Mouse (Mus musculus) layer of hippocampus, adult 8-10 months (tissue): ENCODE data around the gene Ubash3b. TPM values are rescaled to one million over a fixed set of nuclear protein-coding genes. Genes with fewer than 3 reads are reported as not detected.

Experiments
- DNase-seq, 2 experiments: peaks; one replicate each; pipeline ENCODE4 v3.0.0; 2022; ENCODE audit warnings: low spot score in 2 of 2
- total RNA-seq, 4 experiments: library from RNA; stranded (reverse); gene quantifications; 2 replicates each; pipeline ENCODE4 v1.2.4; 2022

The Ubash3b gene
- total RNA-seq, 4 experiments from 2014 or later, result 26.1 to 30.8 (median 29.7) TPM

GRCm38 (mm10) chr9:41168206-41168605 is 6.7 kb upstream of the Ubash3b start:
- DNase-seq, result no peak

DNA sequence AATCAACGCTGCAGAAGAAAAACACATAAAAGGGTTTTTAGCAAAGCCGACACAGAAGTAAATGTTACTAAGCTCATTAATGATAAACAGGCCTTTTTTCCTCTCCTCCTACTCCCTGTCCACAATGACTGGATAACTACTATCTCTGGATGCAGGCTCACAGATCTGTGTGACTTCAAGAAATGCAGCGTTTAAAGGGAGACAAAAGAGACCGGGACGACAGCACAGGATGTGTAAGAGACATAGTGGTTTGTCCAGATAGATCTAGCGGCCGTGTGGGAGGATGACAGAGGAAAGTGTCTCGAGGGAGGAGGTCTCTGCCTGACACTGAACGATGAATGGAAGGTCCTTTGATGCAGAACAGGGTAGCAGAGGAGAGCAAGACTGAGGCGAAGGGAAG is 5.4 kb upstream of the Ubash3b start:
- no peak for DNase-seq

GRCm38 (mm10) chr9:41162363-41162762 is 866 bp upstream of the Ubash3b start:
- DNase-seq, result no peak

DNA sequence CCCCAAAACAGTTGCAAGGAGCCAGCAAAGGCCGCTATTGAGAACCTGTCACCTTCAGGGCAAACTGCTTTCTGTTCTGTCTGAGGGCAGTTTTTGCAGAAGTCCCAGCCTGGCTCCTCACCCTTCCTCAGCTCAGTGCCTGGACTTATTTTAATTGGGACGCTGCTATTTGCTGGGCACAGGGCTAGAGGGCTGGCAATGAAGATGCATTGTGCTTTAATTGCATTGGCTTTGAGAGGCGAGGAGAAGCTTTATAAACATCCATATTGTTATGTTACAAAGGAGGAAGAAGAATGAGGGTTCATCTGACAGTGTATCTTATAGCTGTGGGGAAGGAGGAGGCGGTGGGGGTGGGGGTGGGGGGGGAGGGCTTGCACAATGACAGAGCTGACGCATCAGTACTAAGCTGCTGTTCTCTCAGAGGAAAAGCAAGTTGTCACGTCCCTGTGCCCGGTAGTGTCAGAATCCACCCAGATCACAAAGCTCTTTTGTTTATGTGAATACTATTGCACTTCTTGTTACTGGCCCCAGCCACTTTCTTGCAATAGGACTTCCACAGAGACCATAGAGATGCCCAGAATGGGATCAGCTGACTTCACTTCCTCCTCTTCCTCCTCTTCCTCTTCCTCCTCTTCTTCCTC is 841 bp downstream of the Ubash3b start:
- DNase-seq, result no peak

- no peak for DNase-seq
These were observed 2.3 kb downstream of the Ubash3b start for GRCm38 (mm10) chr9:41159223-41159622.

- DNase-seq, result no peak
These were observed 3.5 kb downstream of the Ubash3b start for GRCm38 (mm10) chr9:41157872-41158567.

- peak; percentile 60 to 79 for DNase-seq
These were observed 4.3 kb downstream of the Ubash3b start for GRCm38 (mm10) chr9:41157020-41157871.

DNA sequence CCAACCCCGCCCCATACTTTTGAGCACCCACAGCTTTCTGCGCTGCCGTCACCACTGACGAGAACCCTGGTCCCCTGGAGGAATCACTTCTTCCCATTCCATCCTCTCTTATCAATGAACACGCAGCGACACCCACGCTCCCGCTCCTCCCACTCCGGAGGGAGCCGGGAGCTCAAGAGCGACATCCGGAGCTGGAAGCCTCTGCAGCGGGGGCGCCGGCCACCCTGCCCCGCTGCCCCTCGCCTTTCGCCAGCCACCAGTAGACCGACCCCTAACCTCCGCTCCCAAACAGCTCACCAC is 4.8 kb downstream of the Ubash3b start:
- no peak for DNase-seq

DNA sequence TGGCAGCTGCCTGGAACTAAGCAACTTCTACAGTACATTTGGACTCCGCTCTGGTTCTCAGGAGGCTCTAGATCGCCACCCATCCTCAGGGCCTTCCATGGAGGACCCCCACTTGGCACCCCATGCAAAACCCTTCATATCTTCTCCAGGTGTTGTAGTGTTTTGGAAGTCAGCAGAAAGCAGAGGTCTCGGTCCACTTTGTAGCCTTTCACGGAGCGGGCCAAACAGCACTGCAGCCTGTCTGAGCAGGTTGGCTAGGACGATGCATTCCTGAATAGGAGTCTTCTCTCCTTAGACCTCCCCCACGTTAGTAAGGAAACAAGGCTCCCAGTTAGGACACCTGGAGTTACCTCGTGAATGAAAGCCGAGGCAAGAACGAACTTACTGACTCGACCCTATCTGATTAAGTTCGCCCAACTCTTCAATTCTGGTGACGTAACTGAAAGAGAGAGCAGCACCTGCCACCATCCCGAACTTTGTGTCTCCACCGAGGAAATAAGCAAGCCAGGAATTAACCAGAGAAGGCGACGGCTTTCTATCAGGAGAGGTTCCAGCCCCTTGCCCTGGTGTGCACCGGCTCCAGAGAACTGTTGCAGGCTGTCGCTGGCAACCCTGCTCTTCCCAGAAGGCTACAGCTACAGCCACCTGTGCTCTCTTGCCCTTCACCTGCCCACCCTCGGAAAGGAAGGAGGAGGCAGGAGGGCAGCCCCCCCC is 5.3 kb downstream of the Ubash3b start:
- no peak for DNase-seq

DNA sequence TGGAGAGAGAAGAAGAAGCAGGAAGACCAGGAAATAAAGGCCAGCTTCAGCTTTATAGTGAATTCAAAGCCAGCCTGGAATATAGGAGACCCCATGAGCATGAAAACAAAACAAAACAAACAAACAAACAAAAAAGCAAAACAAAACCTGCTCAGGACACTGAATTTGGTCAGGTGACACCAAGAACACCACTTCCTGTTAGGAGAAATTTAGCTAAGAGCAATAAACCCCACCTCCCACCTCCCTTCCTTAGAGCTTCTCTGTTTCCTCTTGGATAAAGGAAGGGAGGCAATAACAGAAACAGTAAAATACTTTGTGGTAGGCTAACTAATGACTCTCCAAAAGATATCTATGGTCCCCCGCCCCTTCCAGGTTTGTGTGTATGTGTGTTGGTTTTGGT is 7.5 kb downstream of the Ubash3b start:
- no peak for DNase-seq

DNA sequence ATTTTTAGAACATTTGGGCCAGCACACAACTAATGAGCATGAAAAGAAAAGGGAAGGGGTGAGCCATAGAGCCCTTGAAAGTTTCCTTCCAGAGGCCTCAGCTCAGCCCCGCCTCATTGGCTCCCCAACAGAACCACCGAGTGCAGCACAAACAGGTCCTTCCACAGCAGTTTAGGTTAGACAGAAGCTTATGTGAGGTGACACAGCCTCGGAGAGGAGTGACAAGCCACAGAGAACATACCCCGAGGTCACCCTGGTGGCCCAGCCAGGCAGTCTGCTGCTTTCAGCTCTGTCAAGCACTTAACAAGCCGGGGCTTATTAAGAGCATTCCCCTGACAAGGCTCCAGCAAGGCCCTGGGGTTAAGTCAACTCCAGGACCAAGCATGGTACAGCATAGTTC is 8.4 kb downstream of the Ubash3b start:
- DNase-seq, result no peak

DNA sequence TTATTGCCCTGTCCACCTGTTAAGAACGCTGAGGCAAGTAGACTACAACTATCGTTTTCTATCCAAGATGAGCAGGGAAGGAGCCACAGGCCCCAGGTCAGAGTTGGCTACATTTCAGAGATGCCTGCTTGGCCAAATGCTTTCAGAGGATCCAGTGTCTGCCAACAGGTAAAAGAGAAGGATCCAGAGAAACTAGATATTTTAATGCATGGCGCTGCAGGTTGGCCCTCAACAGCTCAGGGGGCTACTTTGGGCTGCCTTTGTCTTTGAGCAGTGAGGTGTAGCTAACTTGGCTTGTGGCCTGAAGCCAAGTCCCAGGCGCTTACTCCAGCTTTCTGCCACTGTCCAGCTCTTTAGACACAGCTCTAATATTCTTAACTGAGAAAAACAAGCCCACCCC is 10.0 kb downstream of the Ubash3b start:
- DNase-seq, result no peak

GRCm38 (mm10) chr9:41149896-41150295 is 11.6 kb downstream of the Ubash3b start:
- no peak for DNase-seq

GRCm38 (mm10) chr9:41149079-41149676 is 12.3 kb downstream of the Ubash3b start:
- peak; percentile 68 to 69 for DNase-seq

GRCm38 (mm10) chr9:41148600-41148999 is 12.9 kb downstream of the Ubash3b start:
- DNase-seq, result peak in 1 of 2 experiments; percentile 47

- peak in 1 of 2 experiments; percentile 48 for DNase-seq
These were observed 14.2 kb downstream of the Ubash3b start for GRCm38 (mm10) chr9:41147203-41147842.

- no peak for DNase-seq
These were observed 17.7 kb downstream of the Ubash3b start for GRCm38 (mm10) chr9:41143825-41144224.

DNA sequence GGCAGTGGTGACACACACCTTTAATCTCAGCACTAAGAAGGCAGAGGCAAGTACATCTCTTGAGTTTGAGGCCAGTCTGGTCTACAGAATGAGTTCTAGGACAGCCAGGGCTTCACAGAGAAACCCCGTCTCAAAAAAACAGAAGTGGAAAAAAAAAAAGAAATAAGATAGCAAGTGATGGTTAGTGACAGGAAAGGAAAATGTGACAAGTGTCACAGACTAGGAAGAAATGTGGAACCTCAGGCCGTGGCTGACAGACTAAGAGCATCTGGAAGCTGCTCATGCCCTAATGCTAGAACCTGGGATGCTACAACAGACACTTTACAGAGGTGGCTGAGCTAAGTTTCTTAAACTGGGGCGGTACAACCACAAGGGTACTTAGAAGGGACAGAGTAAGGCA is 18.4 kb downstream of the Ubash3b start:
- no peak for DNase-seq

GRCm38 (mm10) chr9:41141026-41141425 is 20.5 kb downstream of the Ubash3b start:
- DNase-seq, result no peak

GRCm38 (mm10) chr9:41138987-41139808 is 22.3 kb downstream of the Ubash3b start:
- no peak for DNase-seq
